In the genomic region with DNA sequence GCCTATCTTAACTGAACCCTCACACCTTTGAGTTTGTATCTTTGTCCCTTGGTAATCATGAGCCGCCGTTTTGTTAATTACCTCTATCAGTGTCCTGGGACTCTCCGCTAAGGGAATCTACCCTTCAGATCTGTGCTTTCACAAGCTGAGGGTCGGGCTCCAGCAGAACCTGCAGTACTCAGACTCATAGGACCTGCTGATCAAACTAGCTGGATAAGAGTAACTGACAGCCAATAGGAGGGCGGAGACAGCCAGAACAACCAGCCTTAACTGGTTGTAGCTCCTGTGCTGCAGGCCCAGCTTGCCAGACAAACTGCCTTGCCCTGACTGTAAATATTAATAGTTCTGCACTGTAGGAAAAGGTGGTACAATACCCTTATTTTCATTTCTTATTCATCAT, we compare ENCODE assay signal across 10 mouse cellular contexts.
DNase-seq lines count a peak whose midpoint lies in the region; ATAC-seq and TF ChIP-seq lines count a peak whose summit lies in the region.
"Had no signal": no experiment of that assay in that cellular context is flagged by ENCODE, and none has a peak within 500 bp of the region (broad histone marks: within the 10 kb centered on the region; RNA-seq: fewer than 3 reads in every experiment).

No protein-coding gene starts in this region.

- H3K9me3 ChIP-seq in embryonic facial prominence, embryonic 14.5 days (ENCODE audit: control insufficient read depth, low read length), result no peaks in the 10 kb centered on the region
- H3K9me3 ChIP-seq: embryonic facial prominence, embryonic 12.5 days had no signal

- H3K4me3 ChIP-seq in gastrocnemius, adult 2 months, result peak overlapping the region; percentile 53
- H3K4me3 ChIP-seq in embryonic facial prominence, embryonic 14.5 days (ENCODE audit: low read depth, low read length), result no peak overlapping the region
- H3K4me3 ChIP-seq: embryonic facial prominence, embryonic 12.5 days had no signal

- H3K9ac ChIP-seq in embryonic facial prominence, embryonic 14.5 days (ENCODE audit: low read depth, low read length), result no peak overlapping the region
- H3K9ac ChIP-seq: embryonic facial prominence, embryonic 12.5 days had no signal

- WGBS in embryonic facial prominence, embryonic 14.5 days, result 47% methylated on average over 5 of the region's 5 CpGs

- no peak for TF ChIP-seq CTCF in gastrocnemius, adult 2 months (IDR thresholded peaks at IDR 0.05)

- H3K4me2 ChIP-seq in embryonic facial prominence, embryonic 14.5 days (ENCODE audit: low read depth, low read length), result no peak overlapping the region
- H3K4me2 ChIP-seq: embryonic facial prominence, embryonic 12.5 days had no signal

- H3K27me3 ChIP-seq in embryonic facial prominence, embryonic 14.5 days (replicated peaks; ENCODE audit: control insufficient read depth, insufficient read depth, low read length), result no peaks in the 10 kb centered on the region
- H3K27me3 ChIP-seq: embryonic facial prominence, embryonic 12.5 days had no signal

- DNase-seq in gastrocnemius, adult 2 months, result peak; percentile 32
- DNase-seq in gastrocnemius, postnatal 10 days, result no peak
- peak; percentile 13 for DNase-seq in embryonic facial prominence, embryonic 14.5 days (ENCODE audit: low spot score)
- peak; percentile 29 for DNase-seq in heart, postnatal 4 days
- DNase-seq in right cerebral cortex, postnatal 10 days (ENCODE audit: low spot score in 2 of 2), result no peak
- no peak for DNase-seq in ovary, postnatal 14 days (ENCODE audit: low spot score)
- no peak for DNase-seq in thymus, postnatal 25 days

- no peaks in the 10 kb centered on the region for H3K36me3 ChIP-seq in embryonic facial prominence, embryonic 14.5 days (ENCODE audit: control insufficient read depth, insufficient read depth, low read length)
- H3K36me3 ChIP-seq: embryonic facial prominence, embryonic 12.5 days; G1E had no signal

- H3K4me1 ChIP-seq in embryonic facial prominence, embryonic 14.5 days (ENCODE audit: control insufficient read depth, insufficient read depth, low read length), result peaks cover 7% of the 10 kb centered on the region

- H3K27ac ChIP-seq in gastrocnemius, adult 2 months, result peak overlapping the region; percentile 65
- H3K27ac ChIP-seq in embryonic facial prominence, embryonic 14.5 days (replicated peaks; ENCODE audit: low read depth, low read length), result no peak overlapping the region
- H3K27ac ChIP-seq: embryonic facial prominence, embryonic 12.5 days had no signal

- intact Hi-C loops in gastrocnemius, adult 2 months (cut with DNase I), result no loop called here

- peak; percentile 23; the same call in 1 of the 2 replicates for ATAC-seq in embryonic facial prominence, embryonic 14.5 days (ENCODE audit: low read depth)
- ATAC-seq in megakaryocyte progenitor cell, adult 5-6 weeks (replicated peaks; ENCODE audit: poor library complexity), result peak; percentile 15; the same call in 1 of the 2 replicates

Comparison
In these comparisons a context has a peak if more than half of its experiments do, and no peak if none do; other contexts are left out.
1. DNase-seq: peak in gastrocnemius, adult 2 months (single experiment), embryonic facial prominence, embryonic 14.5 days (single experiment) and heart, postnatal 4 days (single experiment); none in gastrocnemius, postnatal 10 days (single experiment), right cerebral cortex, postnatal 10 days (0 of 2), ovary, postnatal 14 days (single experiment) and thymus, postnatal 25 days (single experiment).